Mouse (Mus musculus) lung, postnatal 0 days (tissue): ENCODE measurements around the gene Fam189a1.

ENCODE experiments used
- CTCF ChIP-seq: IDR thresholded peaks from 2 replicates; pipeline ENCODE4 v1.5.1; 2016; ENCODE audit warnings: antibody characterized with exemption, mild to moderate bottlenecking
- EP300 ChIP-seq: IDR thresholded peaks from 2 replicates; pipeline ENCODE4 v1.6.1; 2016; ENCODE audit warnings: antibody characterized with exemption, mild to moderate bottlenecking, control low read depth

GRCm38 (mm10) chr7:64743610-64744009 is 412.8 kb downstream of the Fam189a1 start:
- TF ChIP-seq CTCF = no peak
- no peak for TF ChIP-seq EP300
